Mouse (Mus musculus) Patski (cell line): Measurements from ENCODE around the gene Elf1. TPM values are rescaled to one million over a fixed set of nuclear protein-coding genes. Genes with fewer than 3 reads are reported as not detected.
"Not testable (repeated sequence)": the region's sequence is repeated elsewhere in the genome, so short reads cannot be mapped to it uniquely, and the experiment has no call there.

Experiments used
- ATAC-seq: fragments of 100-300 bp; one replicate; pipeline ENCODE4 v1.8.0; 2021
- CTCF ChIA-PET: fragments of 350-600 bp; sonication (Branson Sonifier 250); formaldehyde crosslinking; loops from one replicate; lab custom pipeline; 2022; ENCODE audit warnings: inconsistent platforms; lab: Charles Lee
- POLR2A ChIA-PET: fragments of 350-600 bp; sonication (Branson Sonifier 250); formaldehyde crosslinking; loops from one replicate; lab custom pipeline; 2022; ENCODE audit warnings: antibody characterized with exemption, inconsistent platforms; lab: Charles Lee
- DNase-seq: peaks from one replicate; pipeline ENCODE4 v3.0.0-alpha.2; 2011; ENCODE audit warnings: low read depth, low spot score
- H3K27me3 ChIP-seq: fragments of 371-371 bp; one replicate; pipeline ENCODE4 v1.5.1; 2021
- CTCF ChIP-seq: fragments of 100-300 bp; IDR thresholded peaks from one replicate; pipeline ENCODE4 v1.5.1; 2021
- in situ Hi-C: fragments of 300-500 bp; cut with MboI; formaldehyde crosslinking; loops from 3 replicates; pipeline ENCODE4 v1.11.1; 2018; ENCODE audit warnings: low pct_unique_long_range_greater_than_20kb, mixed read lengths
- polyA plus RNA-seq: library from polyadenylated mRNA; unstranded; gene quantifications from one replicate; pipeline ENCODE4 v1.2.3, GENCODE M21; 2021

The Elf1 gene
- 53.6 TPM for polyA plus RNA-seq

GRCm38 (mm10) chr14:79480624-79481338, at the start of gene Elf1:
TSS of gene Elf1 (plus strand) at chr14:79481194.
- POLR2A ChIA-PET = interaction anchor here (0.8 to 1.2 kb wide), 3 partner anchors 17 to 106 kb away, joined by 3 read pairs; no protein-coding TSS in a partner anchor
- in situ Hi-C loops = no loop called here
- CTCF ChIA-PET = interaction anchor here (1.1 to 1.2 kb wide), 2 partner anchors 13 to 107 kb away, joined by 3 to 4 read pairs; partner anchors contain the start of gene Sugt1
- no peak for TF ChIP-seq CTCF
- ATAC-seq (peak; percentile 59), DNase-seq (no peak)
- H3K27me3 ChIP-seq = no peaks in the 10 kb centered on the region

GRCm38 (mm10) chr14:79434068-79434467, 46.9 kb upstream of the Elf1 start:
- CTCF ChIA-PET = interaction anchor here (1.6 kb wide), 1 partner anchor 16 kb away, joined by 3 read pairs; no protein-coding TSS in a partner anchor
- POLR2A ChIA-PET = no interaction called here
- in situ Hi-C loops = no loop called here
- no peaks in the 10 kb centered on the region for H3K27me3 ChIP-seq
- ATAC-seq = no peak
- TF ChIP-seq CTCF = no peak
- DNase-seq = no peak

- peaks cover 5% of the 10 kb centered on the region for H3K27me3 ChIP-seq
- DNase-seq = no peak
- no peak for TF ChIP-seq CTCF
- CTCF ChIA-PET = interaction anchor here (1.3 kb wide), 1 partner anchor 8 kb away, joined by 3 read pairs; no protein-coding TSS in a partner anchor
- POLR2A ChIA-PET = no interaction called here
- ATAC-seq = no peak
- in situ Hi-C loops = no loop called here
These were observed 40.3 kb upstream of the Elf1 start for GRCm38 (mm10) chr14:79440655-79441054.

GRCm38 (mm10) chr14:79441441-79441840, 39.6 kb upstream of the Elf1 start:
- no peak for DNase-seq
- CTCF ChIA-PET = interaction anchor here (1.3 kb wide), 1 partner anchor 9 kb away, joined by 3 read pairs; no protein-coding TSS in a partner anchor
- in situ Hi-C loops = no loop called here
- no peak for TF ChIP-seq CTCF
- ATAC-seq = no peak
- peaks cover 5% of the 10 kb centered on the region for H3K27me3 ChIP-seq
- POLR2A ChIA-PET = no interaction called here

GRCm38 (mm10) chr14:79444601-79445000, 36.4 kb upstream of the Elf1 start:
- H3K27me3 ChIP-seq = peaks cover 1% of the 10 kb centered on the region
- no peak for TF ChIP-seq CTCF
- ChIA-PET POLR2A (no interaction called here), CTCF (no interaction called here)
- ATAC-seq (no peak), DNase-seq (no peak)
- in situ Hi-C loops = no loop called here

GRCm38 (mm10) chr14:79445055-79445620, 35.9 kb upstream of the Elf1 start:
- CTCF ChIA-PET = no interaction called here
- POLR2A ChIA-PET = no interaction called here
- in situ Hi-C loops = no loop called here
- no peak for ATAC-seq
- no peaks in the 10 kb centered on the region for H3K27me3 ChIP-seq
- no peak for TF ChIP-seq CTCF
- no peak for DNase-seq

- ChIA-PET CTCF (interaction anchor here (1.3 kb wide), 1 partner anchor 16 kb away, joined by 4 read pairs; no protein-coding TSS in a partner anchor), POLR2A (interaction anchor here (0.7 kb wide), 1 partner anchor 22 kb away, joined by 3 read pairs; no protein-coding TSS in a partner anchor)
- ATAC-seq (peak; percentile 84), DNase-seq (peak; percentile 37)
- H3K27me3 ChIP-seq, in situ Hi-C loops: not testable (repeated sequence)
These were observed 29.1 kb upstream of the Elf1 start, which contains the start of gene Kbtbd6 for GRCm38 (mm10) chr14:79451681-79452590. TSS of gene Kbtbd6 (plus strand) at chr14:79451835.

- ATAC-seq, H3K27me3 ChIP-seq, in situ Hi-C loops, DNase-seq, POLR2A ChIA-PET, CTCF ChIA-PET: not testable (repeated sequence)
These were observed 28.4 kb upstream of the Elf1 start for GRCm38 (mm10) chr14:79452591-79452934.

- no peak for ATAC-seq
- CTCF ChIA-PET = interaction anchor here (1.3 kb wide), 1 partner anchor 16 kb away, joined by 3 read pairs; no protein-coding TSS in a partner anchor
- in situ Hi-C loops = loop anchor here (5.0 kb wide), 1 partner anchor 63 kb away; the partner anchor contains the start of gene Mtrf1
- POLR2A ChIA-PET = no interaction called here
- H3K27me3 ChIP-seq = no peaks in the 10 kb centered on the region
- no peak for TF ChIP-seq CTCF
- DNase-seq = no peak
These were observed 20.6 kb upstream of the Elf1 start for GRCm38 (mm10) chr14:79460401-79460800.

- in situ Hi-C loops = loop anchor here (5.0 kb wide), 1 partner anchor 64 kb away; the partner anchor contains the start of gene Mtrf1
- CTCF ChIA-PET = interaction anchor here (1.6 kb wide), 1 partner anchor 71 kb away, joined by 4 read pairs; no protein-coding TSS in a partner anchor
These were observed 20.0 kb upstream of the Elf1 start for GRCm38 (mm10) chr14:79460988-79461387.

More at GRCm38 (mm10) chr14:79460988-79461387, 20.0 kb upstream of the Elf1 start:
- ATAC-seq (no peak), DNase-seq (no peak)
- no peaks in the 10 kb centered on the region for H3K27me3 ChIP-seq
- POLR2A ChIA-PET = no interaction called here
- no peak for TF ChIP-seq CTCF
